Mouse (Mus musculus) kidney, embryonic 16.5 days (tissue): ENCODE measurements at regions not wholly inside any gene's neighbourhood (a gene's known extent, or its start where the extent isn't known, plus 50 kb on each side); places are given as distances from the start of the nearest gene placed in this dataset.

Source experiments
- ATAC-seq: fragments of 200-750 bp; cut with Nextera tagmentation; 2 replicates; pipeline ENCODE4 v1.8.0; 2017; ENCODE audit warnings: moderate TSS enrichment; ENCODE audit not compliant: low FRiP score, low TSS enrichment
- H3K27ac ChIP-seq: fragments of 300-500 bp; sonication (generic); 2 replicates; pipeline ENCODE4 v1.5.1; 2014; ENCODE audit warnings: low read length
- H3K27me3 ChIP-seq: fragments of 300-500 bp; sonication (generic); 2 replicates; pipeline ENCODE4 v1.6.1; 2014; ENCODE audit warnings: low read length, control low read depth, mixed read lengths; ENCODE audit not compliant: insufficient read depth
- H3K36me3 ChIP-seq: fragments of 300-500 bp; sonication (generic); 2 replicates; pipeline ENCODE4 v1.6.1; 2014; ENCODE audit warnings: low read length, control low read depth, mixed read lengths; ENCODE audit not compliant: insufficient read depth
- H3K4me1 ChIP-seq: fragments of 300-500 bp; sonication (generic); 2 replicates; pipeline ENCODE4 v1.6.1; 2014; ENCODE audit warnings: low read length, control low read depth, mixed read lengths; ENCODE audit not compliant: insufficient read depth
- H3K4me2 ChIP-seq: fragments of 300-500 bp; sonication (generic); replicated peaks from 2 replicates; pipeline ENCODE4 v1.6.1; 2014; ENCODE audit warnings: low read depth, low read length
- H3K4me3 ChIP-seq: fragments of 300-500 bp; sonication (generic); 2 replicates; pipeline ENCODE4 v1.5.1; 2014; ENCODE audit warnings: mild to moderate bottlenecking, low read length
- H3K9ac ChIP-seq: fragments of 300-500 bp; sonication (generic); replicated peaks from 2 replicates; pipeline ENCODE4 v1.6.1; 2014; ENCODE audit warnings: low read length
- H3K9me3 ChIP-seq: fragments of 300-500 bp; sonication (generic); 2 replicates; pipeline ENCODE4 v1.6.1; 2016; ENCODE audit warnings: low read length, control low read depth
- WGBS: fragments of 180-500 bp; shearing (Covaris S2); extraction: QIAGEN DNeasy Blood & Tissue Kit; methylation state at CpG from one replicate; pipeline ENCODE4 v1.1.7; 2014; 5-methylcytosine and 5-hydroxymethylcytosine counted together

GRCm38 (mm10) chr4:114346884-114347283 lies 59.6 kb upstream of the Trabd2b start:
- ATAC-seq = no peak
- no peak overlapping the region for H3K9ac ChIP-seq
- H3K4me1 ChIP-seq = 0 out of 2 replicates have a peak, but pooled peaks cover 3% of the 10 kb centered on the region
- H3K9me3 ChIP-seq = no peaks in the 10 kb centered on the region
- peak overlapping the region; percentile 38; the same call in 1 of the 2 replicates for H3K27ac ChIP-seq
- H3K4me3 ChIP-seq = no peak overlapping the region
- no peaks in the 10 kb centered on the region for H3K27me3 ChIP-seq
- 71% methylated on average over 4 of the region's 4 CpGs for WGBS
- no peak overlapping the region for H3K4me2 ChIP-seq
- H3K36me3 ChIP-seq = no peaks in the 10 kb centered on the region

- Histone ChIP-seq H3K9me3 (no peaks in the 10 kb centered on the region), H3K36me3 (no peaks in the 10 kb centered on the region), H3K4me1 (0 out of 2 replicates have a peak, but pooled peaks cover 3% of the 10 kb centered on the region), H3K4me3 (no peak overlapping the region), H3K4me2 (no peak overlapping the region), H3K9ac (no peak overlapping the region), H3K27me3 (no peaks in the 10 kb centered on the region), H3K27ac (no peak overlapping the region)
- no peak for ATAC-seq
- 53% methylated on average over 8 of the region's 8 CpGs for whole genome bisulfite sequencing
Observed at GRCm38 (mm10) chr4:114349601-114350000, 56.9 kb upstream of the Trabd2b start.

- Histone ChIP-seq H3K36me3 (no peaks in the 10 kb centered on the region), H3K9me3 (no peaks in the 10 kb centered on the region), H3K4me3 (no peak overlapping the region), H3K4me2 (no peak overlapping the region), H3K9ac (no peak overlapping the region), H3K4me1 (no peaks in the 10 kb centered on the region), H3K27ac (no peak overlapping the region), H3K27me3 (no peaks in the 10 kb centered on the region)
- WGBS = 72% methylated on average over 1 of the region's 1 CpGs
- no peak for ATAC-seq
Observed at GRCm38 (mm10) chr4:114351282-114351681, 55.2 kb upstream of the Trabd2b start.

GRCm38 (mm10) chr4:114353058-114353457 lies 53.5 kb upstream of the Trabd2b start:
- 60% methylated on average over 2 of the region's 2 CpGs for WGBS
- H3K4me3 ChIP-seq = no peak overlapping the region
- H3K9ac ChIP-seq = no peak overlapping the region
- H3K27ac ChIP-seq = no peak overlapping the region
- H3K4me1 ChIP-seq = no peaks in the 10 kb centered on the region
- no peaks in the 10 kb centered on the region for H3K36me3 ChIP-seq
- ATAC-seq = no peak
- H3K9me3 ChIP-seq = no peaks in the 10 kb centered on the region
- no peak overlapping the region for H3K4me2 ChIP-seq
- no peaks in the 10 kb centered on the region for H3K27me3 ChIP-seq
